Mouse (Mus musculus) layer of hippocampus, adult 18-20 months (tissue): ENCODE results near the gene Cops8. TPM values are rescaled to one million over a fixed set of nuclear protein-coding genes. Genes with fewer than 3 reads are reported as not detected.

Source experiments
- DNase-seq, 2 experiments: peaks; one replicate each; pipeline ENCODE4 v3.0.0; 2022; ENCODE audit warnings: low spot score in 2 of 2
- total RNA-seq, 2 experiments: library from RNA; stranded (reverse); gene quantifications; 2 replicates each; pipeline ENCODE4 v1.2.3; 2021

Gene Cops8
- total RNA-seq, 2 experiments from 2014 or later = 122 TPM

GRCm38 (mm10) chr1:90650781-90651437 is 48.1 kb downstream of the Cops8 start:
- peak; percentile 54 to 79 for DNase-seq

- DNase-seq = no peak
Observed at GRCm38 (mm10) chr1:90651781-90652180, 49.0 kb downstream of the Cops8 start.

GRCm38 (mm10) chr1:90652553-90652952 is 49.8 kb downstream of the Cops8 start:
- no peak for DNase-seq

- DNase-seq = no peak
Observed at GRCm38 (mm10) chr1:90656492-90657245, 53.9 kb downstream of the Cops8 start.

GRCm38 (mm10) chr1:90657292-90658050 is 54.7 kb downstream of the Cops8 start:
- DNase-seq = peak in 1 of 2 experiments; percentile 73

- DNase-seq = no peak
Observed at GRCm38 (mm10) chr1:90658581-90658980, 55.8 kb downstream of the Cops8 start.

GRCm38 (mm10) chr1:90660150-90660549 is 57.4 kb downstream of the Cops8 start:
- DNase-seq = no peak

GRCm38 (mm10) chr1:90662491-90662890 is 59.7 kb downstream of the Cops8 start:
- DNase-seq = no peak

Other genes starting within 250 kb of the Cops8 start
- gene Col6a3, start 241.0 kb downstream of the Cops8 start, total RNA-seq = 1 to 10 TPM; 3.4 to 4.3 TPM